Mouse (Mus musculus) spleen, embryonic (tissue): ENCODE measurements around the gene Scrg1.

Experiments used
- CTCF ChIA-PET: fragments of 350-600 bp; sonication (Branson Sonifier 250); formaldehyde crosslinking; loops from one replicate; lab custom pipeline; 2022; lab: Charles Lee

Gene Scrg1

GRCm38 (mm10) chr8:57508657-57509056 lies 52.9 kb downstream of the Scrg1 start:
- CTCF ChIA-PET = no interaction called here

- CTCF ChIA-PET = interaction anchor here (0.5 to 0.6 kb wide), 2 partner anchors 11 to 138 kb away, joined by 3 to 5 read pairs; no protein-coding TSS in a partner anchor
Observed at GRCm38 (mm10) chr8:57510791-57511315, 55.1 kb downstream of the Scrg1 start.

- CTCF ChIA-PET = interaction anchor here (0.6 kb wide), 1 partner anchor 137 kb away, joined by 5 read pairs; no protein-coding TSS in a partner anchor
Observed at GRCm38 (mm10) chr8:57511316-57512118, 55.8 kb downstream of the Scrg1 start, which contains the start of gene Hmgb2. Gene Hmgb2 (plus strand): TSS chr8:57511907.

GRCm38 (mm10) chr8:57512141-57513056 lies 56.7 kb downstream of the Scrg1 start:
- CTCF ChIA-PET = interaction anchor here (0.5 kb wide), 1 partner anchor 279 kb away, joined by 12 read pairs; no protein-coding TSS in a partner anchor

GRCm38 (mm10) chr8:57513178-57513661 lies 57.5 kb downstream of the Scrg1 start:
- CTCF ChIA-PET = interaction anchor here (0.5 kb wide), 1 partner anchor 278 kb away, joined by 12 read pairs; no protein-coding TSS in a partner anchor

GRCm38 (mm10) chr8:57516685-57517084 lies 61.0 kb downstream of the Scrg1 start:
- CTCF ChIA-PET = interaction anchor here (0.6 kb wide), 1 partner anchor 946 kb away, joined by 4 read pairs; no protein-coding TSS in a partner anchor

GRCm38 (mm10) chr8:57517723-57518122 lies 62.0 kb downstream of the Scrg1 start:
- CTCF ChIA-PET = no interaction called here

GRCm38 (mm10) chr8:57520186-57520786 lies 64.6 kb downstream of the Scrg1 start:
- CTCF ChIA-PET = no interaction called here
